In the genomic region with DNA sequence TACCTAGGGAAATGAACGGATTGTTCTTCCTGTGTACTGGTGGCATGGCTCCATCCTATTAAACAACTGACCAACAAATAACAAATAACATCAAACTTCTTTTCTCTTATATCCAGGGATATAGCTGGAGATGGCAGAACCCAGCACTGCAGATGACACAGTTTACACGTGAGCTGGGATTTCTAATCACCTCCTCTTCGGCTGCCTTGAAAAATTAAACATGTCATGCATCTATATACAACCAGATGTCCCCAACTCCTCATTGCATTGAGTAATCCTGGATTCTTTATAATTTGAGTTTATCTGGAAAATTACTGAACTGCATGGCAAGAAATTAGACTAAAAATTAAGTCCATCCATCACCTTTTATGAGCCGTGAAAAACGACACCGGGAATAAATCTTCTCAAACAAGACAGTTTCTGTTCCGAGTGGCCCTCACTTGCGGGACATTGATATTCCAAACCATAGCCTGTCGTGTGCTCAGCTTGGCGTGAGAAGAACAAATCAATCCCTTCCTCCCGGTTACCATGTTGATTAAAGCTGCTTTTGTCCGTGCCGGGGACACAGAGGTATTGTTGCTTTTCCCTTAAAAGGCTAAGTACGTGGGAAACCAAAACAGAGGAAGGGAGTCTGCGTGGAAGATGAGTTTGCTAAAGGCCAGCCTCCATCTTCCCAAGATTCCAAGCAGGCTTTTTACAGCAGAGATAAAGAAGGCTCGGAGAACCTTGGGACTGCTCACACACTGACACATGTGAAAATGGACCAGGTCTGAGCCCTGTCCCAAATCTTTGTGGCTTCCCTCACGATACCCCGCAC, we compare ENCODE assay signal across 12 mouse cellular contexts.
DNase-seq lines count a peak whose midpoint lies in the region; ATAC-seq lines count a peak whose summit lies in the region.
"Had no signal": no experiment of that assay in that cellular context is flagged by ENCODE, and none has a peak within 500 bp of the region (broad histone marks: within the 10 kb centered on the region; RNA-seq: fewer than 3 reads in every experiment).

No protein-coding gene starts in this region.

- H3K4me3 ChIP-seq in neural tube, embryonic 11.5 days (ENCODE audit: low read depth, low read length), result no peak overlapping the region
- H3K4me3 ChIP-seq in forebrain, embryonic 15.5 days, result no peak overlapping the region
- no peak overlapping the region for H3K4me3 ChIP-seq in neural tube, embryonic 14.5 days (ENCODE audit: low read depth, low read length)
- no peak overlapping the region for H3K4me3 ChIP-seq in embryonic facial prominence, embryonic 10.5 days
- H3K4me3 ChIP-seq: gastrocnemius, adult 2 months; lung, embryonic 15.5 days had no signal

- no peaks in the 10 kb centered on the region; the same call in 1 of the 2 replicates for H3K4me1 ChIP-seq in neural tube, embryonic 11.5 days (ENCODE audit: control insufficient read depth, insufficient read depth, low read length)
- H3K4me1 ChIP-seq in forebrain, embryonic 15.5 days, result peaks cover 9% of the 10 kb centered on the region
- H3K4me1 ChIP-seq in neural tube, embryonic 14.5 days (ENCODE audit: control insufficient read depth, insufficient read depth, low read length), result peaks cover 4% of the 10 kb centered on the region; the same call in 1 of the 2 replicates
- H3K4me1 ChIP-seq in embryonic facial prominence, embryonic 10.5 days, result peaks cover 13% of the 10 kb centered on the region
- H3K4me1 ChIP-seq: lung, embryonic 15.5 days had no signal

- WGBS in neural tube, embryonic 11.5 days, result 39% methylated on average over 18 of the region's 18 CpGs
- 27% methylated on average over 18 of the region's 18 CpGs for WGBS in forebrain, embryonic 15.5 days
- WGBS in neural tube, embryonic 14.5 days, result 18% methylated on average over 18 of the region's 18 CpGs
- WGBS in embryonic facial prominence, embryonic 10.5 days, result 65% methylated on average over 18 of the region's 18 CpGs

- H3K4me2 ChIP-seq in neural tube, embryonic 11.5 days (ENCODE audit: low read depth), result no peak overlapping the region
- 0 out of 2 replicates have a peak overlapping the region, but pooled peaks have one; percentile 22 for H3K4me2 ChIP-seq in forebrain, embryonic 15.5 days (replicated peaks)
- peak overlapping the region; percentile 11; the same call in 1 of the 2 replicates for H3K4me2 ChIP-seq in neural tube, embryonic 14.5 days (ENCODE audit: low read depth, low read length)
- H3K4me2 ChIP-seq: lung, embryonic 15.5 days had no signal

- H3K27me3 ChIP-seq in neural tube, embryonic 11.5 days (ENCODE audit: control insufficient read depth, insufficient read depth, low read length), result no peaks in the 10 kb centered on the region
- H3K27me3 ChIP-seq in forebrain, embryonic 15.5 days, result no peaks in the 10 kb centered on the region
- no peaks in the 10 kb centered on the region for H3K27me3 ChIP-seq in neural tube, embryonic 14.5 days (ENCODE audit: control insufficient read depth, insufficient read depth, low read length)
- 0 out of 2 replicates have a peak, but pooled peaks cover 5% of the 10 kb centered on the region for H3K27me3 ChIP-seq in embryonic facial prominence, embryonic 10.5 days (replicated peaks; ENCODE audit: low read depth, poor library complexity, severe bottlenecking)
- H3K27me3 ChIP-seq: lung, embryonic 15.5 days had no signal

- no peaks in the 10 kb centered on the region for H3K36me3 ChIP-seq in neural tube, embryonic 11.5 days (ENCODE audit: control insufficient read depth, insufficient read depth, low read length)
- no peaks in the 10 kb centered on the region for H3K36me3 ChIP-seq in forebrain, embryonic 15.5 days
- H3K36me3 ChIP-seq in neural tube, embryonic 14.5 days (ENCODE audit: control insufficient read depth, insufficient read depth, low read length), result no peaks in the 10 kb centered on the region
- no peaks in the 10 kb centered on the region for H3K36me3 ChIP-seq in embryonic facial prominence, embryonic 10.5 days (replicated peaks)
- H3K36me3 ChIP-seq: lung, embryonic 15.5 days had no signal

- ATAC-seq in neural tube, embryonic 11.5 days (ENCODE audit: insufficient read depth, low FRiP score, low TSS enrichment), result peak; percentile 45; the same call in 1 of the 2 replicates
- no peak for ATAC-seq in forebrain, embryonic 15.5 days (replicated peaks)
- ATAC-seq in neural tube, embryonic 14.5 days (ENCODE audit: low read depth), result peak; percentile 71

- H3K9me3 ChIP-seq in neural tube, embryonic 11.5 days (ENCODE audit: control insufficient read depth, low read length), result no peaks in the 10 kb centered on the region
- H3K9me3 ChIP-seq in forebrain, embryonic 15.5 days, result no peaks in the 10 kb centered on the region
- no peaks in the 10 kb centered on the region for H3K9me3 ChIP-seq in neural tube, embryonic 14.5 days (ENCODE audit: control insufficient read depth, low read length)
- no peaks in the 10 kb centered on the region for H3K9me3 ChIP-seq in embryonic facial prominence, embryonic 10.5 days
- H3K9me3 ChIP-seq: lung, embryonic 15.5 days had no signal

- peak overlapping the region; percentile 55 for H3K27ac ChIP-seq in neural tube, embryonic 11.5 days (ENCODE audit: low read depth, low read length)
- H3K27ac ChIP-seq in forebrain, embryonic 15.5 days (replicated peaks), result no peak overlapping the region
- no peak overlapping the region for H3K27ac ChIP-seq in neural tube, embryonic 14.5 days (ENCODE audit: low read depth, low read length)
- H3K27ac ChIP-seq in embryonic facial prominence, embryonic 10.5 days (replicated peaks), result no peak overlapping the region; the same call in 1 of the 2 replicates
- H3K27ac ChIP-seq: gastrocnemius, adult 2 months; lung, embryonic 15.5 days had no signal

- no peak overlapping the region for H3K9ac ChIP-seq in neural tube, embryonic 11.5 days (ENCODE audit: low read length)
- no peak overlapping the region for H3K9ac ChIP-seq in forebrain, embryonic 15.5 days (replicated peaks)
- no peak overlapping the region for H3K9ac ChIP-seq in neural tube, embryonic 14.5 days (replicated peaks; ENCODE audit: low read depth, low read length)
- H3K9ac ChIP-seq: lung, embryonic 15.5 days had no signal

- DNase-seq in neural tube, embryonic 11.5 days (ENCODE audit: low spot score), result peak; percentile 44
- DNase-seq in neural tube, embryonic 10.5 days (ENCODE audit: extremely low spot score, low spot score), result no peak
- peak; percentile 60 for DNase-seq in mesoderm, embryonic 11.5 days (ENCODE audit: low read depth, low spot score)
- DNase-seq in embryonic facial prominence, embryonic 10.5 days (ENCODE audit: low spot score), result no peak
- DNase-seq in adrenal gland, adult 2 months, result no peak
- no peak for DNase-seq in B cell, adult 2 months
- DNase-seq: cerebellum, postnatal 14 days; gastrocnemius, adult 2 months; kidney, postnatal 4 days had no signal

Comparison
In these comparisons a context has a peak if more than half of its experiments do, and no peak if none do; other contexts are left out.
1. DNase-seq: peak in neural tube, embryonic 11.5 days (single experiment) and mesoderm, embryonic 11.5 days (single experiment); none in neural tube, embryonic 10.5 days (single experiment), embryonic facial prominence, embryonic 10.5 days (single experiment), adrenal gland, adult 2 months (single experiment) and B cell, adult 2 months (0 of 2).